Mouse (Mus musculus) bone marrow macrophage, adult 2 months (primary cell): ENCODE results near the gene Olfr643.

ENCODE experiments used
- CTCF ChIP-seq: IDR thresholded peaks from 2 replicates; pipeline ENCODE4 v1.5.1; 2012; ENCODE audit warnings: low read depth, mild to moderate bottlenecking, low read length, moderate library complexity
- POLR2A ChIP-seq: IDR thresholded peaks from 2 replicates; pipeline ENCODE4 v1.6.1; 2012; ENCODE audit warnings: mild to moderate bottlenecking, low read depth, low read length, borderline replicate concordance

DNA sequence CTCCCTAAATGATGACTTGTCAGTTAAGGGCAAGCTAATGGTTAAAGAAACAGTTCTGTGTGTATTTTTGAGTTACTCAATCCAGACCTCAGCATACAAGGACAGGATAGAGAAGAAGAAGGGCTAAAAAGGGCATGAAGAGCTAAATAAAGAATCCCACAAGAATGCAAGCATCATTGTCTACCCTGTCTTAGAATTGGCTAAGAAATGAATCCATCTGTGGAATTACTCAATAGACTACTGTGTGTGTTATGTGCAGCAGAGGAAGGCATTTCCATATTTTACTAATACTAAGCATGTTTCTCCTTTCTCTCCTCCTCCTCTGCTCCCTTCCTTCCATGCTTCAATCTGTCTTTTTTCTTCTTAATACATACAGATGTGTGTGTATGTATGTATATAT lies 138.1 kb downstream of the Olfr643 start:
- TF ChIP-seq POLR2A (no peak), CTCF (no peak)
